Mouse (Mus musculus): ENCODE measurements around the gene Ldah. TPM values are rescaled to one million over a fixed set of nuclear protein-coding genes. Genes with fewer than 3 reads are reported as not detected.
A peak's percentile ranks its signal among the peaks of the same experiment; 100 is the strongest.

The Ldah gene
- polyA plus RNA-seq, 1 experiment from 2014 or later, result 49.7 TPM

DNA sequence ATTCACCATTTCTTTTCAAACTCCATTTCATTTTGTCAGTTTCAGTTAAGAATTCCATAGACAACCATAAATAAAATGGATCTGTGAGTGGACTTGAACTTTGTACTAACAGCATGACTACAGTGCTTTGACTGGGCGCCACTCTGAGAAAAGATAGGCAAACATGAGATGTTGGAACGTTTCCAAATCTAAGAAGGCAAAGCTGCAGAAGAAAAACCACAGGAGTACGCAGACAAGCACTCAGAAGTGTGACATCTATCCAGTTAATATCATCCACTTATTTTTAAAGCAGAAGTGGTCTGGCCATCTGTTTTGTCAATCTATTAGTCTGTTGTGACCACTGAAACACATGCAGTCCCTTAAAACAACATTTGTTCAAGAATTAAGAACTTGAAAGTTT, 18.2 kb upstream of the Ldah start:
- WGBS, result 37% methylated on average over 3 of the region's 3 CpGs

DNA sequence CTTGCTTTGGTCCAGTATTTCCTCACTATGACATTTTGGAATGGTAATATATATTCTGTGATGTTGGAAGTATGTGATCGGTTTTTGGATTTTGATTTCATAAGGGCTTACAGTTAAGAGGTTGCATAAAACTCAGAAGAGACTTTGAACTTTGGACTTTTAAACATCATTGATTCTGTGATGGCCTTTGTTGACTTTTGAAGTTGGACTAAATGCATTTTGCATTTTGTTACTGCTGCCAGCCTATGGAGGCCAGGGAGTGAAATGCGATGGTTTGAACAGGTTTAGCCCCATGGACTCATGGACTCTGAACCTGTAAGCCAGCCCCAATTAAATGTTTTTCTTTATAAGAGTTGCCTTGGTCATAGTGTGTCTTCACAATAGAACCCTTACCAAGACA, 2.2 kb upstream of the Ldah start:
- ATAC-seq (ENCODE audit: insufficient number of reproducible peaks, insufficient read depth, low FRiP score, low read depth), result no peak
- H3K9ac ChIP-seq (ENCODE audit: low read length), result no peak overlapping the region
- H3K9me3 ChIP-seq (ENCODE audit: control insufficient read depth, low read length), result no peaks in the 10 kb centered on the region
- H3K27ac ChIP-seq (replicated peaks in 1 of 2; ENCODE audit: control insufficient read depth in 1 of 2, insufficient read depth in 1 of 2, low read depth in 2 of 2, low read length in 2 of 2), result no peak overlapping the region
- no peaks in the 10 kb centered on the region for H3K36me3 ChIP-seq (ENCODE audit: control insufficient read depth, insufficient read depth, low read length)
- 75% methylated on average over 2 of the region's 2 CpGs for WGBS
- no peaks in the 10 kb centered on the region for H3K27me3 ChIP-seq (ENCODE audit: control insufficient read depth, insufficient read depth, low read length)
- H3K4me2 ChIP-seq (ENCODE audit: low read length), result no peak overlapping the region
- H3K4me1 ChIP-seq (ENCODE audit: control insufficient read depth in 2 of 2, insufficient read depth in 2 of 2, low read length in 2 of 2), result peaks cover 0 to 6% of the 10 kb centered on the region in 2 experiments; a peak in 1 of 4 replicates
- no peak overlapping the region for H3K4me3 ChIP-seq (ENCODE audit: control insufficient read depth in 1 of 2, insufficient read depth in 1 of 2, low read depth in 1 of 2, low read length in 2 of 2)

More for the DNA sequence above, 18.2 kb upstream of the Ldah start:
- no peak overlapping the region for H3K4me2 ChIP-seq (ENCODE audit: low read length)
- no peaks in the 10 kb centered on the region for H3K27me3 ChIP-seq (ENCODE audit: control insufficient read depth, insufficient read depth, low read length)
- 0 out of 2 replicates have a peak, but pooled peaks cover 4% of the 10 kb centered on the region for H3K9me3 ChIP-seq (ENCODE audit: control insufficient read depth, low read length)
- no peak overlapping the region for H3K27ac ChIP-seq (replicated peaks in 1 of 2; ENCODE audit: control insufficient read depth in 1 of 2, insufficient read depth in 1 of 2, low read depth in 2 of 2, low read length in 2 of 2)
- H3K4me1 ChIP-seq (ENCODE audit: control insufficient read depth in 2 of 2, insufficient read depth in 2 of 2, low read length in 2 of 2), result peaks cover 0 to 9% of the 10 kb centered on the region in 2 experiments; a peak in 2 of 4 replicates
- H3K9ac ChIP-seq (ENCODE audit: low read length), result no peak overlapping the region
- H3K4me3 ChIP-seq (ENCODE audit: control insufficient read depth in 1 of 2, insufficient read depth in 1 of 2, low read depth in 1 of 2, low read length in 2 of 2), result no peak overlapping the region
- H3K36me3 ChIP-seq (ENCODE audit: control insufficient read depth, insufficient read depth, low read length), result no peaks in the 10 kb centered on the region
- no peak for ATAC-seq (ENCODE audit: insufficient number of reproducible peaks, insufficient read depth, low FRiP score, low read depth)

DNA sequence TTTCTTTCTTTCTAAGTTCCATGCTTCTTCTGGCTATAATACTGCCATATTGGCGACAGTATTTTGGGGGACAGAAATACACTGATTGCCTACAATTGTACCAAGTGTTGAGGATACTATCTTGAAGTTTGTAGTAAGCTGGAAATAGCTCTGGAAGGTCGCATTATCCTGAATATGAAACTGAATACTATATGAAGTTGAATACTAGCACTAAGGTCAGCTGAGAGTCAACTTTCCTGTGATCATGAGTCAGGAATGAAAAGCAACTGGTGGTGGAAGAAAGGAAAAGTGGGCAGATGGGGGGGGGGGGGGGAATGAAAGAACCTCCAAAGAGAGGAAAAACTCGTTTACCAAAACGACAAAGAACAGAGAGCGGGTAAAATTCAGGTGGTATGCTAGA, 329 bp upstream of the Ldah start:
- ATAC-seq (ENCODE audit: insufficient number of reproducible peaks, insufficient read depth, low FRiP score, low read depth), result no peak
- Histone ChIP-seq H3K27me3 (ENCODE audit: control insufficient read depth, insufficient read depth, low read length) (no peaks in the 10 kb centered on the region), H3K4me2 (ENCODE audit: low read length) (peak overlapping the region; percentile 83), H3K36me3 (ENCODE audit: control insufficient read depth, insufficient read depth, low read length) (no peaks in the 10 kb centered on the region), H3K4me1 (ENCODE audit: control insufficient read depth in 2 of 2, insufficient read depth in 2 of 2, low read length in 2 of 2) (peaks cover 0 to 6% of the 10 kb centered on the region in 2 experiments; a peak in 1 of 4 replicates), H3K9ac (ENCODE audit: low read length) (peak overlapping the region; percentile 90), H3K27ac (replicated peaks in 1 of 2; ENCODE audit: control insufficient read depth in 1 of 2, insufficient read depth in 1 of 2, low read depth in 2 of 2, low read length in 2 of 2) (peak overlapping the region in 1 of 2 experiments; percentile 53; a peak in 1 of 4 replicates), H3K4me3 (ENCODE audit: control insufficient read depth in 1 of 2, insufficient read depth in 1 of 2, low read depth in 1 of 2, low read length in 2 of 2) (peak overlapping the region; percentile 73 to 94), H3K9me3 (ENCODE audit: control insufficient read depth, low read length) (no peaks in the 10 kb centered on the region)
- 13% methylated on average over 5 of the region's 5 CpGs for WGBS

DNA sequence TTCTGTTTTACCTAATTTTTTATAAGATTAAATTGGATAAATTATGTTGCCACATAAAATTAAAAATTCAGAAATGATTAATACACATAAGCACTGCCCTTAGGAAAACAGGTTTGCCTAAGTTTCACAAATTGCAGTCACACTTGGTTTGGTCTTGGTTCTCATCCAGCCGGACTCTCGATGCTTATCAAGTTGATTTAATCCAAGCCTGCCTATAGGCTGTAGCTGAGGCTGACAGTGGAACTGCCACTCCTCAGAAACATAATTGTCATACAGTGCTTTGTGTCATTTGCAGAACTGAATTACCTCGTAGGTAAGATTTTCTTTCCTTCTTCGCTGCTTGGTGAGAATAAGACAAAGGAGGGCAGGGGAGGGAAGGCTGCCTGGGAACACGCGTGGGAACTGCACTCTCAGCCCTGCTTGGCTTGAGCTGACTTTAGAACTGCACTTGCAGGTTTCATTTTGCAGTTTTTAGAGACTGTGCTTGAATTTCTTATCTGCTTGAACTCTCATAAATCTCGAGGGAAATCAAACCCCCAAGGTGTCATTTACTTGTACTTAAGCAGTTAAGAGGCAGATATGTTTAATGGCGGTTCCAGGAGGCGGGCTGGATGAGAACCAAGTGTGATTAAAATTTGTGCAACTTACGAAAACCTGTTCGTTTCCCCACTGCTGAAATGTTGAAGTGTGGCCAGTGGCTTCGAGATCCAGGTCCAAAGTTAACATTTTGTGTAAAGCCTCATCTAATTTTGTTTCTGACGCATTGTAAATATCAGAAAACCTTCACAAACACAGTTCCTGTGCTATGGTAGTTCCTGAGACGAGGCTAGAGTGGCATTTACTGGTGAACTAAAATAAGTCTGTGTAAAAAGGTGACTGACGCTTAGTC, 8.7 kb downstream of the Ldah start:
- ATAC-seq (ENCODE audit: insufficient number of reproducible peaks, insufficient read depth, low FRiP score, low read depth), result no peak
- H3K4me3 ChIP-seq (ENCODE audit: control insufficient read depth in 1 of 2, insufficient read depth in 1 of 2, low read depth in 1 of 2, low read length in 2 of 2), result no peak overlapping the region
- H3K36me3 ChIP-seq (ENCODE audit: control insufficient read depth, insufficient read depth, low read length), result peaks cover 8% of the 10 kb centered on the region
- no peak overlapping the region for H3K27ac ChIP-seq (replicated peaks in 1 of 2; ENCODE audit: control insufficient read depth in 1 of 2, insufficient read depth in 1 of 2, low read depth in 2 of 2, low read length in 2 of 2)
- H3K4me1 ChIP-seq (ENCODE audit: control insufficient read depth in 2 of 2, insufficient read depth in 2 of 2, low read length in 2 of 2), result 0 out of 4 replicates have a peak, but pooled peaks cover 0 to 3% of the 10 kb centered on the region in 2 experiments
- H3K4me2 ChIP-seq (ENCODE audit: low read length), result peak overlapping the region; percentile 5; the same call in 1 of the 2 replicates
- no peaks in the 10 kb centered on the region for H3K27me3 ChIP-seq (ENCODE audit: control insufficient read depth, insufficient read depth, low read length)
- no peaks in the 10 kb centered on the region for H3K9me3 ChIP-seq (ENCODE audit: control insufficient read depth, low read length)
- H3K9ac ChIP-seq (ENCODE audit: low read length), result 0 out of 2 replicates have a peak overlapping the region, but pooled peaks have one; percentile 1
- WGBS, result 69% methylated on average over 15 of the region's 15 CpGs

DNA sequence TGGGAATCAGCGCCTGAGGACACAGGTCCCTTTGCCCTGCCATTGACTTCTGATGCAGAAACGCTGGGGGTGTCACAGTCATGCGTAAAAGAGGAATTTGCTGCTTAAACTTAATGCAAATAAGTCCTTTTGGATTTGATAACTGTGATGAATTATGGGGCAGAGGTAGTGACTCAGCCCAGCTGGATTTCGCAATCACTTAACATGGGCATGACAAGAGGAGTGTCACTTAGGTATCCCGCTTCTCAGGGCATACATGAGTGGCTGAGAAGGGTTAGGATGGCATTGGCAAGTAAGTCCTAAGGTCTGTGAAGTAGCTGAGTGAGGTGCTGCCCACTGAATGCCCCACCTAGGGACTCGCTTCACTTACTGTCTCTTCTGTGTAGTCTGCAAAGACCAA, 15.1 kb downstream of the Ldah start:
- WGBS, result 92% methylated on average over 6 of the region's 6 CpGs
- no peak for ATAC-seq (ENCODE audit: insufficient number of reproducible peaks, insufficient read depth, low FRiP score, low read depth)
- no peaks in the 10 kb centered on the region for H3K27me3 ChIP-seq (ENCODE audit: control insufficient read depth, insufficient read depth, low read length)

DNA sequence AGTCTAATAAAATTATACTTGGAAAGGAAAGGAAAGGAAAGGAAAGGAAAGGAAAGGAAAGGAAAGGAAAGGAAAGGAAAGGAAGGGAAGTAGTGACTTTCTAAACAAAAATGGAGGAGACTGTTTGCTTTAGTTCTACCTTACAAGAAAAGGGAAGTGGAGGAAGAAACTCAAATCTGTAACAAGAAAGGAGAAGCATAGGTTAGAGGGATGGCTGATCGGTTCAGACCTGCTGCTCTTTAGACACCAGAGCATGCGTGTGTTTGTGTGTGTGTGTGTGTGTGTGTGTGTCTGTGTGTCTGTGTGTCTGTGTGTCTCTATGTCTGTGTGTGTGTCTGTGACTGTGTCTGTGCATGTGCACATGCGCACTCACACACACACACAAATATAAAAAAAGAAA, 23.2 kb downstream of the Ldah start:
- ATAC-seq (ENCODE audit: insufficient number of reproducible peaks, insufficient read depth, low FRiP score, low read depth), result no peak
- no peak overlapping the region for H3K27ac ChIP-seq (replicated peaks in 1 of 2; ENCODE audit: control insufficient read depth in 1 of 2, insufficient read depth in 1 of 2, low read depth in 2 of 2, low read length in 2 of 2)
- peaks cover 26% of the 10 kb centered on the region for H3K36me3 ChIP-seq (ENCODE audit: control insufficient read depth, insufficient read depth, low read length)
- no peaks in the 10 kb centered on the region for H3K9me3 ChIP-seq (ENCODE audit: control insufficient read depth, low read length)
- H3K4me2 ChIP-seq (ENCODE audit: low read length), result no peak overlapping the region
- WGBS, result 94% methylated on average over 3 of the region's 3 CpGs
- no peaks in the 10 kb centered on the region for H3K4me1 ChIP-seq (ENCODE audit: control insufficient read depth in 2 of 2, insufficient read depth in 2 of 2, low read length in 2 of 2)
- no peaks in the 10 kb centered on the region for H3K27me3 ChIP-seq (ENCODE audit: control insufficient read depth, insufficient read depth, low read length)
- no peak overlapping the region for H3K4me3 ChIP-seq (ENCODE audit: control insufficient read depth in 1 of 2, insufficient read depth in 1 of 2, low read depth in 1 of 2, low read length in 2 of 2)
- no peak overlapping the region for H3K9ac ChIP-seq (ENCODE audit: low read length)

More for the DNA sequence above, 15.1 kb downstream of the Ldah start:
- H3K4me3 ChIP-seq (ENCODE audit: control insufficient read depth in 1 of 2, insufficient read depth in 1 of 2, low read depth in 1 of 2, low read length in 2 of 2), result no peak overlapping the region
- H3K4me2 ChIP-seq (ENCODE audit: low read length), result no peak overlapping the region
- H3K9me3 ChIP-seq (ENCODE audit: control insufficient read depth, low read length), result no peaks in the 10 kb centered on the region
- no peaks in the 10 kb centered on the region for H3K4me1 ChIP-seq (ENCODE audit: control insufficient read depth in 2 of 2, insufficient read depth in 2 of 2, low read length in 2 of 2)
- H3K36me3 ChIP-seq (ENCODE audit: control insufficient read depth, insufficient read depth, low read length), result peaks cover 33% of the 10 kb centered on the region
- H3K9ac ChIP-seq (ENCODE audit: low read length), result no peak overlapping the region
- H3K27ac ChIP-seq (replicated peaks in 1 of 2; ENCODE audit: control insufficient read depth in 1 of 2, insufficient read depth in 1 of 2, low read depth in 2 of 2, low read length in 2 of 2), result no peak overlapping the region

DNA sequence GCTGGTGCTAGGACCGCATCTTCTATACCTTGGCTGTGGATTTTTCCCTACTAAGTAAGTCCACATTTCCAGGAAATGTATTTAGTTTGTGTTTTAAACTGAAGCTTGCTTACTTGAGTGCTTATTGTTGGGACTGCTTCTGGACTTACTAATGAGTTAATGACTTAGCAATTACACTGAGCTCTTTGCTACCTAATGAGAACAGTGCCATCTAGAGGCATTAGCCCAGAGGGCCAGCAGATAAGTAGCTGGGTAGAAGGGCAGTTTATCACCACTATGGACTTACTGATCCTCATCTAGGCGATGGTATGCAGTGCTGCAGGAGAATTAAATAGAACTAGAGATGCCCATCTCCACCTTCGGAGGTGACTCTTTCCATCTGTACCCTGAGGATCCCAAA, 24.8 kb downstream of the Ldah start:
- Histone ChIP-seq H3K27ac (replicated peaks in 1 of 2; ENCODE audit: control insufficient read depth in 1 of 2, insufficient read depth in 1 of 2, low read depth in 2 of 2, low read length in 2 of 2) (no peak overlapping the region), H3K4me1 (ENCODE audit: control insufficient read depth in 2 of 2, insufficient read depth in 2 of 2, low read length in 2 of 2) (no peaks in the 10 kb centered on the region), H3K9me3 (ENCODE audit: control insufficient read depth, low read length) (no peaks in the 10 kb centered on the region), H3K27me3 (ENCODE audit: control insufficient read depth, insufficient read depth, low read length) (no peaks in the 10 kb centered on the region), H3K9ac (ENCODE audit: low read length) (no peak overlapping the region), H3K36me3 (ENCODE audit: control insufficient read depth, insufficient read depth, low read length) (peaks cover 23% of the 10 kb centered on the region), H3K4me3 (ENCODE audit: control insufficient read depth in 1 of 2, insufficient read depth in 1 of 2, low read depth in 1 of 2, low read length in 2 of 2) (no peak overlapping the region), H3K4me2 (ENCODE audit: low read length) (no peak overlapping the region)
- no peak for ATAC-seq (ENCODE audit: insufficient number of reproducible peaks, insufficient read depth, low FRiP score, low read depth)
- 69% methylated on average over 3 of the region's 3 CpGs for WGBS
